Mouse (Mus musculus): ENCODE data around the gene Ppdpf. TPM values are rescaled to one million over a fixed set of nuclear protein-coding genes. Genes with fewer than 3 reads are reported as not detected.

Ppdpf gene
- polyA plus RNA-seq, 1 experiment from 2014 or later: 607 TPM

- H3K9ac ChIP-seq (ENCODE audit: low read length): no peak overlapping the region
- H3K27me3 ChIP-seq (replicated peaks; ENCODE audit: control insufficient read depth, insufficient read depth, low read length): no peaks in the 10 kb centered on the region
- DNase-seq (ENCODE audit: low spot score) (no peak), ATAC-seq (no peak)
- no peak overlapping the region for H3K4me3 ChIP-seq (ENCODE audit: low read depth, low read length)
- H3K4me2 ChIP-seq (ENCODE audit: low read length): no peak overlapping the region
- 80% methylated on average over 3 of the region's 3 CpGs for WGBS
- H3K4me1 ChIP-seq (ENCODE audit: control insufficient read depth, insufficient read depth, low read length): peaks cover 8% of the 10 kb centered on the region
- H3K9me3 ChIP-seq (replicated peaks; ENCODE audit: control insufficient read depth, low read length): no peaks in the 10 kb centered on the region
- H3K36me3 ChIP-seq (ENCODE audit: control insufficient read depth, insufficient read depth, low read length): peaks cover 10% of the 10 kb centered on the region
- H3K27ac ChIP-seq (ENCODE audit: low read depth, low read length): no peak overlapping the region
Measured at GRCm38 (mm10) chr2:181193044-181193443, 6.0 kb downstream of the Ppdpf start.

- H3K27ac ChIP-seq (ENCODE audit: low read depth, low read length): no peak overlapping the region
- no peaks in the 10 kb centered on the region for H3K9me3 ChIP-seq (replicated peaks; ENCODE audit: control insufficient read depth, low read length)
- no peak overlapping the region for H3K4me3 ChIP-seq (ENCODE audit: low read depth, low read length)
- H3K4me1 ChIP-seq (ENCODE audit: control insufficient read depth, insufficient read depth, low read length): no peaks in the 10 kb centered on the region
- no peak overlapping the region for H3K4me2 ChIP-seq (ENCODE audit: low read length)
- H3K9ac ChIP-seq (ENCODE audit: low read length): no peak overlapping the region
- DNase-seq (ENCODE audit: low spot score): no peak
- no peaks in the 10 kb centered on the region for H3K27me3 ChIP-seq (replicated peaks; ENCODE audit: control insufficient read depth, insufficient read depth, low read length)
- H3K36me3 ChIP-seq (ENCODE audit: control insufficient read depth, insufficient read depth, low read length): no peaks in the 10 kb centered on the region
- no peak for ATAC-seq
- WGBS: 89% methylated on average over 4 of the region's 4 CpGs
Measured at GRCm38 (mm10) chr2:181196628-181197300, 9.7 kb downstream of the Ppdpf start.

GRCm38 (mm10) chr2:181201606-181202005 is 14.6 kb downstream of the Ppdpf start:
- Histone ChIP-seq H3K4me3 (ENCODE audit: low read depth, low read length) (no peak overlapping the region), H3K9ac (ENCODE audit: low read length) (no peak overlapping the region)
- ATAC-seq: no peak

GRCm38 (mm10) chr2:181202422-181202821 is 15.4 kb downstream of the Ppdpf start, which contains the start of gene Ptk6:
Gene Ptk6, minus strand, starts transcription at chr2:181202789.
- Histone ChIP-seq H3K4me3 (ENCODE audit: low read depth, low read length) (no peak within 1 kb of the TSS), H3K9me3 (replicated peaks; ENCODE audit: control insufficient read depth, low read length) (no peaks in the 10 kb centered on the region), H3K36me3 (ENCODE audit: control insufficient read depth, insufficient read depth, low read length) (no peaks in the 10 kb centered on the region), H3K4me1 (ENCODE audit: control insufficient read depth, insufficient read depth, low read length) (no peaks in the 10 kb centered on the region), H3K27ac (ENCODE audit: low read depth, low read length) (no peak within 1 kb of the TSS), H3K4me2 (ENCODE audit: low read length) (no peak within 1 kb of the TSS), H3K9ac (ENCODE audit: low read length) (no peak within 1 kb of the TSS), H3K27me3 (replicated peaks; ENCODE audit: control insufficient read depth, insufficient read depth, low read length) (no peaks in the 10 kb centered on the region)
- DNase-seq (ENCODE audit: low spot score) (no peak), ATAC-seq (no peak)
- WGBS: 81% methylated on average over 3 of the region's 3 CpGs

More at GRCm38 (mm10) chr2:181201606-181202005, 14.6 kb downstream of the Ppdpf start:
- no peaks in the 10 kb centered on the region for H3K4me1 ChIP-seq (ENCODE audit: control insufficient read depth, insufficient read depth, low read length)
- H3K27me3 ChIP-seq (replicated peaks; ENCODE audit: control insufficient read depth, insufficient read depth, low read length): no peaks in the 10 kb centered on the region
- DNase-seq (ENCODE audit: low spot score): no peak
- no peaks in the 10 kb centered on the region for H3K36me3 ChIP-seq (ENCODE audit: control insufficient read depth, insufficient read depth, low read length)
- WGBS: 81% methylated on average over 3 of the region's 3 CpGs
- no peak overlapping the region for H3K27ac ChIP-seq (ENCODE audit: low read depth, low read length)
- H3K4me2 ChIP-seq (ENCODE audit: low read length): no peak overlapping the region
- H3K9me3 ChIP-seq (replicated peaks; ENCODE audit: control insufficient read depth, low read length): no peaks in the 10 kb centered on the region

- DNase-seq (ENCODE audit: low spot score) (no peak), ATAC-seq (no peak)
- H3K4me1 ChIP-seq (ENCODE audit: control insufficient read depth, insufficient read depth, low read length): no peaks in the 10 kb centered on the region
- H3K36me3 ChIP-seq (ENCODE audit: control insufficient read depth, insufficient read depth, low read length): no peaks in the 10 kb centered on the region
- H3K4me3 ChIP-seq (ENCODE audit: low read depth, low read length): no peak overlapping the region
- 78% methylated on average over 6 of the region's 6 CpGs for WGBS
- no peaks in the 10 kb centered on the region for H3K9me3 ChIP-seq (replicated peaks; ENCODE audit: control insufficient read depth, low read length)
- H3K4me2 ChIP-seq (ENCODE audit: low read length): no peak overlapping the region
- no peak overlapping the region for H3K9ac ChIP-seq (ENCODE audit: low read length)
- no peak overlapping the region for H3K27ac ChIP-seq (ENCODE audit: low read depth, low read length)
- H3K27me3 ChIP-seq (replicated peaks; ENCODE audit: control insufficient read depth, insufficient read depth, low read length): no peaks in the 10 kb centered on the region
Measured at GRCm38 (mm10) chr2:181202886-181203285, 15.8 kb downstream of the Ppdpf start.

GRCm38 (mm10) chr2:181205678-181206077 is 18.6 kb downstream of the Ppdpf start:
- ATAC-seq (no peak), DNase-seq (ENCODE audit: low spot score) (no peak)
- H3K9ac ChIP-seq (ENCODE audit: low read length): no peak overlapping the region
- H3K4me2 ChIP-seq (ENCODE audit: low read length): no peak overlapping the region
- H3K27me3 ChIP-seq (replicated peaks; ENCODE audit: control insufficient read depth, insufficient read depth, low read length): no peaks in the 10 kb centered on the region
- no peak overlapping the region for H3K4me3 ChIP-seq (ENCODE audit: low read depth, low read length)
- 85% methylated on average over 5 of the region's 5 CpGs for WGBS
- no peaks in the 10 kb centered on the region for H3K36me3 ChIP-seq (ENCODE audit: control insufficient read depth, insufficient read depth, low read length)
- no peaks in the 10 kb centered on the region for H3K9me3 ChIP-seq (replicated peaks; ENCODE audit: control insufficient read depth, low read length)
- H3K27ac ChIP-seq (ENCODE audit: low read depth, low read length): no peak overlapping the region
- no peaks in the 10 kb centered on the region for H3K4me1 ChIP-seq (ENCODE audit: control insufficient read depth, insufficient read depth, low read length)

GRCm38 (mm10) chr2:181206118-181206517 is 19.1 kb downstream of the Ppdpf start:
- Histone ChIP-seq H3K27ac (ENCODE audit: low read depth, low read length) (no peak overlapping the region), H3K27me3 (replicated peaks; ENCODE audit: control insufficient read depth, insufficient read depth, low read length) (no peaks in the 10 kb centered on the region; the same call in 1 of the 2 replicates), H3K36me3 (ENCODE audit: control insufficient read depth, insufficient read depth, low read length) (no peaks in the 10 kb centered on the region), H3K4me3 (ENCODE audit: low read depth, low read length) (no peak overlapping the region), H3K4me1 (ENCODE audit: control insufficient read depth, insufficient read depth, low read length) (no peaks in the 10 kb centered on the region), H3K9me3 (replicated peaks; ENCODE audit: control insufficient read depth, low read length) (no peaks in the 10 kb centered on the region), H3K9ac (ENCODE audit: low read length) (no peak overlapping the region), H3K4me2 (ENCODE audit: low read length) (no peak overlapping the region)
- DNase-seq (ENCODE audit: low spot score) (no peak), ATAC-seq (no peak)
- WGBS: 80% methylated on average over 9 of the region's 9 CpGs

- WGBS: 2% methylated on average over 34 of the region's 34 CpGs
- DNase-seq (ENCODE audit: low spot score) (no peak), ATAC-seq (no peak)
- Histone ChIP-seq H3K9ac (ENCODE audit: low read length) (peak overlapping the region; percentile 32; the same call in 1 of the 2 replicates), H3K4me2 (ENCODE audit: low read length) (peak overlapping the region; percentile 39), H3K27ac (ENCODE audit: low read depth, low read length) (no peak overlapping the region), H3K4me3 (ENCODE audit: low read depth, low read length) (peak overlapping the region; percentile 16), H3K4me1 (ENCODE audit: control insufficient read depth, insufficient read depth, low read length) (0 out of 2 replicates have a peak, but pooled peaks cover 3% of the 10 kb centered on the region), H3K27me3 (replicated peaks; ENCODE audit: control insufficient read depth, insufficient read depth, low read length) (peaks cover 26% of the 10 kb centered on the region), H3K36me3 (ENCODE audit: control insufficient read depth, insufficient read depth, low read length) (no peaks in the 10 kb centered on the region), H3K9me3 (replicated peaks; ENCODE audit: control insufficient read depth, low read length) (no peaks in the 10 kb centered on the region)
Measured at GRCm38 (mm10) chr2:181212389-181213020, 25.5 kb downstream of the Ppdpf start.

- Histone ChIP-seq H3K4me1 (ENCODE audit: control insufficient read depth, insufficient read depth, low read length) (0 out of 2 replicates have a peak, but pooled peaks cover 3% of the 10 kb centered on the region), H3K9ac (ENCODE audit: low read length) (peak within 1 kb of the TSS; percentile 32; the same call in 1 of the 2 replicates), H3K36me3 (ENCODE audit: control insufficient read depth, insufficient read depth, low read length) (no peaks in the 10 kb centered on the region), H3K4me2 (ENCODE audit: low read length) (peak within 1 kb of the TSS; percentile 39), H3K27ac (ENCODE audit: low read depth, low read length) (no peak within 1 kb of the TSS), H3K9me3 (replicated peaks; ENCODE audit: control insufficient read depth, low read length) (no peaks in the 10 kb centered on the region), H3K4me3 (ENCODE audit: low read depth, low read length) (peak within 1 kb of the TSS; percentile 16), H3K27me3 (replicated peaks; ENCODE audit: control insufficient read depth, insufficient read depth, low read length) (peaks cover 26% of the 10 kb centered on the region)
- under 1% methylated on average over 17 of the region's 17 CpGs for WGBS
- ATAC-seq (no peak), DNase-seq (ENCODE audit: low spot score) (no peak)
Measured at GRCm38 (mm10) chr2:181213021-181213445, 26.0 kb downstream of the Ppdpf start, which contains the start of gene Srms. Gene Srms, minus strand, starts transcription at chr2:181213185.

All from forebrain, embryonic 14.5 days (tissue).